Mouse (Mus musculus) layer of hippocampus, postnatal 14 days (tissue): ENCODE measurements around the gene Arhgap23. TPM values are rescaled to one million over a fixed set of nuclear protein-coding genes. Genes with fewer than 3 reads are reported as not detected.

Experiments used
- DNase-seq, 2 experiments: peaks; one replicate each; pipeline ENCODE4 v3.0.0; 2021 to 2022; ENCODE audit warnings: low spot score in 2 of 2, mixed read lengths in 1 of 2
- total RNA-seq, 2 experiments: library from RNA; stranded (reverse); gene quantifications; 2 replicates each; pipeline ENCODE4 v1.2.3; 2021

Arhgap23 gene
- total RNA-seq, 2 experiments from 2014 or later = 66.7 to 70.0 TPM

GRCm38 (mm10) chr11:97531381-97532260, 116.3 kb downstream of the Arhgap23 start:
- peak; percentile 89 to 91 for DNase-seq

- DNase-seq = no peak
Measured at GRCm38 (mm10) chr11:97532354-97532753, 117.0 kb downstream of the Arhgap23 start.

GRCm38 (mm10) chr11:97532950-97533582, 117.7 kb downstream of the Arhgap23 start:
- DNase-seq = no peak

GRCm38 (mm10) chr11:97533653-97534052, 118.3 kb downstream of the Arhgap23 start:
- DNase-seq = no peak

- DNase-seq = no peak
Measured at GRCm38 (mm10) chr11:97534442-97535307, 119.3 kb downstream of the Arhgap23 start.

GRCm38 (mm10) chr11:97535308-97535630, 119.9 kb downstream of the Arhgap23 start:
- DNase-seq = no peak

- DNase-seq = no peak
Measured at GRCm38 (mm10) chr11:97535660-97536059, 120.3 kb downstream of the Arhgap23 start.

- no peak for DNase-seq
Measured at GRCm38 (mm10) chr11:97536083-97536747, 120.9 kb downstream of the Arhgap23 start.

- peak in 1 of 2 experiments; percentile 51 for DNase-seq
Measured at GRCm38 (mm10) chr11:97536835-97537579, 121.7 kb downstream of the Arhgap23 start.

- DNase-seq = no peak
Measured at GRCm38 (mm10) chr11:97537580-97538089, 122.3 kb downstream of the Arhgap23 start.

- DNase-seq = no peak
Measured at GRCm38 (mm10) chr11:97539622-97540021, 124.3 kb downstream of the Arhgap23 start.

GRCm38 (mm10) chr11:97540136-97540535, 124.8 kb downstream of the Arhgap23 start:
- no peak for DNase-seq

- peak; percentile 73 to 87 for DNase-seq
Measured at GRCm38 (mm10) chr11:97540604-97541003, 125.3 kb downstream of the Arhgap23 start.

GRCm38 (mm10) chr11:97542171-97543150, 127.1 kb downstream of the Arhgap23 start:
- DNase-seq = no peak

GRCm38 (mm10) chr11:97543181-97543733, 127.9 kb downstream of the Arhgap23 start:
- DNase-seq = peak; percentile 58 to 78

GRCm38 (mm10) chr11:97543883-97544282, 128.6 kb downstream of the Arhgap23 start:
- no peak for DNase-seq

- DNase-seq = no peak
Measured at GRCm38 (mm10) chr11:97545808-97546560, 130.7 kb downstream of the Arhgap23 start.
